Mouse (Mus musculus) cerebellum, postnatal 4 days (tissue): ENCODE results near the gene Def6.

ENCODE experiments used
- DNase-seq, 2 experiments: peaks; one replicate each; pipeline ENCODE4 v3.0.0; 2022; ENCODE audit warnings: low spot score in 2 of 2, mixed read lengths in 1 of 2

Def6 gene

GRCm38 (mm10) chr17:28240846-28241245, 33.3 kb downstream of the Def6 start:
- no peak for DNase-seq

GRCm38 (mm10) chr17:28242296-28242695, 34.7 kb downstream of the Def6 start:
- DNase-seq = no peak

- no peak for DNase-seq
Observed at GRCm38 (mm10) chr17:28244214-28244613, 36.6 kb downstream of the Def6 start.

GRCm38 (mm10) chr17:28244714-28245113, 37.1 kb downstream of the Def6 start:
- DNase-seq = peak in 1 of 2 experiments; percentile 40

GRCm38 (mm10) chr17:28246640-28247039, 39.1 kb downstream of the Def6 start:
- DNase-seq = no peak

- no peak for DNase-seq
Observed at GRCm38 (mm10) chr17:28247613-28248012, 40.0 kb downstream of the Def6 start.

- DNase-seq = no peak
Observed at GRCm38 (mm10) chr17:28249062-28249461, 41.5 kb downstream of the Def6 start.

GRCm38 (mm10) chr17:28251579-28252280, 44.2 kb downstream of the Def6 start:
- no peak for DNase-seq

GRCm38 (mm10) chr17:28252281-28252648, 44.7 kb downstream of the Def6 start:
- no peak for DNase-seq

GRCm38 (mm10) chr17:28253216-28253615, 45.6 kb downstream of the Def6 start:
- no peak for DNase-seq

GRCm38 (mm10) chr17:28254804-28255203, 47.2 kb downstream of the Def6 start:
- DNase-seq = no peak

GRCm38 (mm10) chr17:28255651-28256050, 48.1 kb downstream of the Def6 start:
- no peak for DNase-seq

GRCm38 (mm10) chr17:28256651-28257328, 49.2 kb downstream of the Def6 start:
- no peak for DNase-seq

- DNase-seq = no peak
Observed at GRCm38 (mm10) chr17:28258325-28258724, 50.7 kb downstream of the Def6 start.

- DNase-seq = no peak
Observed at GRCm38 (mm10) chr17:28259890-28260542, 52.4 kb downstream of the Def6 start.

- no peak for DNase-seq
Observed at GRCm38 (mm10) chr17:28260543-28260909, 52.9 kb downstream of the Def6 start.

- no peak for DNase-seq
Observed at GRCm38 (mm10) chr17:28261795-28262194, 54.2 kb downstream of the Def6 start.

- DNase-seq = no peak
Observed at GRCm38 (mm10) chr17:28263181-28263894, 55.8 kb downstream of the Def6 start.

- DNase-seq = no peak
Observed at GRCm38 (mm10) chr17:28267251-28267650, 59.7 kb downstream of the Def6 start.

GRCm38 (mm10) chr17:28270165-28270564, 62.6 kb downstream of the Def6 start:
- no peak for DNase-seq

GRCm38 (mm10) chr17:28271537-28272266, 64.1 kb downstream of the Def6 start:
- no peak for DNase-seq

GRCm38 (mm10) chr17:28272281-28272680, 64.7 kb downstream of the Def6 start:
- DNase-seq = no peak
